Mouse (Mus musculus): ENCODE data around the gene Babam2. TPM values are rescaled to one million over a fixed set of nuclear protein-coding genes. Genes with fewer than 3 reads are reported as not detected.

Babam2 gene
- polyA plus RNA-seq, 2 experiments, result 15.3 to 21.2 TPM

DNA sequence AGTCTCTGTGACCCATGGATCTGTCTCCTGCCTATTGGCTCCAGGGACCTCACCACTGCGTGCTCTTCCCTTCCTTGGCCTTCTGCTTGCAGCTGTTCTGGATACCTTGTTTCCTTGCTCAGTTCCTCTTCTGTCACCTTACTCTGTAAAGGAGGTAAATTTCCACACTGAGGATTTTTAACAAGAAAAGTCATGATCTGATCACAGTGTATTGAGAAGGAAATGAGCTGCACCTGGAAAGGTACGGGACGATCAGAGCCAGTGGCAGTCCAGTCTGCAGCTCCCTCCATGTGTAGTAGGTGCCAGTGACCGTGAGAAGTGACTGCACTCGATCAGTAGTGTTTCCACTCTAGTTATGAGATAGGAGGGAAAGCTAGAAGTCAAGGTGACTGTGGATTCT lies 129.8 kb downstream of the Babam2 start:
- H3K9me3 ChIP-seq (ENCODE audit: control insufficient read depth, low read length), result no peaks in the 10 kb centered on the region
- WGBS (ENCODE audit: insufficient replicate concordance), result 68% methylated on average over 5 of the region's 5 CpGs
- H3K4me1 ChIP-seq (replicated peaks; ENCODE audit: control insufficient read depth in 2 of 2, insufficient read depth in 2 of 2, low read length in 1 of 2), result 0 out of 4 replicates have a peak, but pooled peaks cover 0 to 2% of the 10 kb centered on the region in 2 experiments
- DNase-seq (ENCODE audit: low read depth in 3 of 3, low spot score in 3 of 3), result no peak
- no peak for ATAC-seq (ENCODE audit: insufficient read depth)
- no peak overlapping the region for H3K4me3 ChIP-seq (ENCODE audit: insufficient read depth in 1 of 2, low read depth in 2 of 2, low read length in 2 of 2)
- no peak overlapping the region for H3K4me2 ChIP-seq (ENCODE audit: low read depth)
- no peaks in the 10 kb centered on the region for H3K27me3 ChIP-seq (ENCODE audit: control insufficient read depth, insufficient read depth, low read length)
- H3K36me3 ChIP-seq (replicated peaks; ENCODE audit: control insufficient read depth, insufficient read depth, low read depth), result no peaks in the 10 kb centered on the region
- H3K27ac ChIP-seq, result no peak overlapping the region
- TF ChIP-seq EP300 (IDR thresholded peaks at IDR 0.05; ENCODE audit: low read depth) (no peak), CTCF (IDR thresholded peaks at IDR 0.05; ENCODE audit: low read depth) (no peak)
- no peak overlapping the region for H3K9ac ChIP-seq (replicated peaks)

DNA sequence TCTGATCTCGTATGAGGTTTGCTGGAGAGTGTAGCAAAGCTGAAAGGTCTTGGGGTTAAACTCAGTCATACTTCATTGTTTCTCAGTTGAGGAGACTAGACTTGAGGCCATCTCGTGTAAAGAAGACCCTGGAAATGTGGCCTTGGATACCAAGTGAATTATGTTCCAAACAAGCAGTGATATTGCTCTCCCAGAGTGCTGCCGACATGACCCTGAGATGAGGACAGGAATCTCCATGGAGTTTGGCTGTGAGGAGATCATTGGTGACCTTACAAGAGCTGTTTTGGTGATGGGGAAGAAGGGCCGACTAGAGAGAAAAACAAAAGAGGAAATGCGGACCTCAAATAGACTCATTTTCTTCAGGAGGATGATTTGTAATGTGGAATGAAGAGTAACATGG lies 130.4 kb downstream of the Babam2 start:
- Histone ChIP-seq H3K27ac (no peak overlapping the region), H3K27me3 (ENCODE audit: control insufficient read depth, insufficient read depth, low read length) (no peaks in the 10 kb centered on the region), H3K9ac (replicated peaks) (no peak overlapping the region), H3K4me1 (replicated peaks; ENCODE audit: control insufficient read depth in 2 of 2, insufficient read depth in 2 of 2, low read length in 1 of 2) (0 out of 4 replicates have a peak, but pooled peaks cover 0 to 2% of the 10 kb centered on the region in 2 experiments), H3K4me2 (ENCODE audit: low read depth) (no peak overlapping the region), H3K9me3 (ENCODE audit: control insufficient read depth, low read length) (no peaks in the 10 kb centered on the region), H3K36me3 (replicated peaks; ENCODE audit: control insufficient read depth, insufficient read depth, low read depth) (no peaks in the 10 kb centered on the region), H3K4me3 (ENCODE audit: insufficient read depth in 1 of 2, low read depth in 2 of 2, low read length in 2 of 2) (no peak overlapping the region)
- TF ChIP-seq CTCF (IDR thresholded peaks at IDR 0.05; ENCODE audit: low read depth), result no peak
- no peak for TF ChIP-seq EP300 (IDR thresholded peaks at IDR 0.05; ENCODE audit: low read depth)
- ATAC-seq (ENCODE audit: insufficient read depth) (no peak), DNase-seq (ENCODE audit: low read depth in 3 of 3, low spot score in 3 of 3) (no peak)
- 58% methylated on average over 5 of the region's 5 CpGs for WGBS (ENCODE audit: insufficient replicate concordance)

DNA sequence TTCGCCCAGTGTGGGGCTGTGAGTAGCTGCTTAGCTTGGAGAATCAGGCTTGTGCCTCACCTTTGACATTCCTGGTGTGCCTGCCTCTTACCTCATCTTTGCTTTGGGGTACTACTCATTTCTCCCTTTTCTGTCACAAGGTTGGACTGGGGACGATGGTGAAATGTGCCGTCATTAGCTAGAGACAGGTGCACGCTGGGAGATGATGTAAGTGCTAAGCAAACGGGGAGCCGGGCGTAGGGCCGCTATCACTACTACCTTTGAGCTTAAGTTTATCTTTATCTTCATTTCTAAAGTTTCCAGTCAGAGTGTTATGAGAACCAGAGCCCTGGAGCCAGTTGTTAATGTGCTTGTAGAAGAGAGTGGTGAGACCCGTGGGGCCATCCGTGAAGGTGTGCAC lies 131.3 kb downstream of the Babam2 start:
- H3K9me3 ChIP-seq (ENCODE audit: control insufficient read depth, low read length), result no peaks in the 10 kb centered on the region
- no peak overlapping the region for H3K4me3 ChIP-seq (ENCODE audit: insufficient read depth in 1 of 2, low read depth in 2 of 2, low read length in 2 of 2)
- DNase-seq (ENCODE audit: low read depth in 3 of 3, low spot score in 3 of 3) (no peak), ATAC-seq (ENCODE audit: insufficient read depth) (no peak)
- 0 out of 4 replicates have a peak, but pooled peaks cover 0 to 2% of the 10 kb centered on the region in 2 experiments for H3K4me1 ChIP-seq (replicated peaks; ENCODE audit: control insufficient read depth in 2 of 2, insufficient read depth in 2 of 2, low read length in 1 of 2)
- no peaks in the 10 kb centered on the region for H3K27me3 ChIP-seq (ENCODE audit: control insufficient read depth, insufficient read depth, low read length)
- no peak overlapping the region for H3K27ac ChIP-seq
- H3K36me3 ChIP-seq (replicated peaks; ENCODE audit: control insufficient read depth, insufficient read depth, low read depth), result no peaks in the 10 kb centered on the region
- H3K9ac ChIP-seq (replicated peaks), result no peak overlapping the region
- no peak overlapping the region for H3K4me2 ChIP-seq (ENCODE audit: low read depth)
- TF ChIP-seq EP300 (IDR thresholded peaks at IDR 0.05; ENCODE audit: low read depth), result no peak
- TF ChIP-seq CTCF (IDR thresholded peaks at IDR 0.05; ENCODE audit: low read depth), result no peak
- 71% methylated on average over 10 of the region's 10 CpGs for WGBS (ENCODE audit: insufficient replicate concordance)

DNA sequence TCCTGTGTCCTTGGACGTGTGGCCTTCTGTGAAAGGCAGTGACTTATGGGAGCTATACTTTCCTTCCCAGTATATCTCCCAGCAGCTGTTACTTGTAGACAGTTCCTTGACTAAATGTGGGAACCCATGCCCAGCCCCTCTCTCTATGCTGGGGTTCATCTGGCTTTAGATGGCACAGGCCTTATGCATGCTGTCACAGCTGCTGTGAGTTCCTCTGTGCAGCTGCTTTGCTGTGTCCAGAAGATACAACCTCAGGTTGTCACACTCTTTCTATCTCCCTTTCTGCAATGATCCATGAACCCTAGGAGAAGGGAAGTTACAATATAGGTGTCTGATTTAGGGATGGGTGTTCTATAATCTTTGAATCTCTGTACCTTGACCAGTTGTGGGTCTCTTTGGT lies 132.1 kb downstream of the Babam2 start:
- Histone ChIP-seq H3K27ac (no peak overlapping the region), H3K4me3 (ENCODE audit: insufficient read depth in 1 of 2, low read depth in 2 of 2, low read length in 2 of 2) (no peak overlapping the region), H3K9ac (replicated peaks) (no peak overlapping the region), H3K4me2 (ENCODE audit: low read depth) (no peak overlapping the region), H3K4me1 (replicated peaks; ENCODE audit: control insufficient read depth in 2 of 2, insufficient read depth in 2 of 2, low read length in 1 of 2) (0 out of 4 replicates have a peak, but pooled peaks cover 0 to 2% of the 10 kb centered on the region in 2 experiments), H3K9me3 (ENCODE audit: control insufficient read depth, low read length) (no peaks in the 10 kb centered on the region; the same call in 1 of the 2 replicates), H3K27me3 (ENCODE audit: control insufficient read depth, insufficient read depth, low read length) (no peaks in the 10 kb centered on the region), H3K36me3 (replicated peaks; ENCODE audit: control insufficient read depth, insufficient read depth, low read depth) (no peaks in the 10 kb centered on the region)
- DNase-seq (ENCODE audit: low read depth in 3 of 3, low spot score in 3 of 3) (no peak), ATAC-seq (ENCODE audit: insufficient read depth) (no peak)
- no peak for TF ChIP-seq EP300 (IDR thresholded peaks at IDR 0.05; ENCODE audit: low read depth)
- no peak for TF ChIP-seq CTCF (IDR thresholded peaks at IDR 0.05; ENCODE audit: low read depth)
- WGBS (ENCODE audit: insufficient replicate concordance), result 23% methylated on average over 1 of the region's 1 CpGs

DNA sequence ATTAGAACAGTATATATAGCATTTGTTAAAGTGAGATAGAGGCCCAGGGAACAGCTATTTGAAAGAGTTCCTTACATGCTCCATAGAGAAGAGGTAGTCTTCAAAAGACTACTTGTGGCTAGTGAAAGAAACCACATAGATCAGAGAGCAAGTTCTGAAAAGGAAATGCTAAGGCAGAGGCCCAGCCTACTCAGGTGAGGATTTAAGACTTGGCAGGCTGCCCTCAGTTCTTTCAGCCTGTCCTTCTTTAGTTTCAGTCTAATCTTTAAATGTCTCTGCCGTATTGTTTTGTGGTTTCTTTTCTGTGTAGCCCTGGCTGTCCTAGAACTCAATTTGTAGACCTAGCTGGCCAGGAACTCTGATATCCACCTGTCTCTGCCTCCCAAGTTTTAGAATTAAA lies 134.1 kb downstream of the Babam2 start:
- Histone ChIP-seq H3K4me2 (ENCODE audit: low read depth) (no peak overlapping the region), H3K27ac (no peak overlapping the region), H3K9ac (replicated peaks) (no peak overlapping the region), H3K4me1 (replicated peaks; ENCODE audit: control insufficient read depth in 2 of 2, insufficient read depth in 2 of 2, low read length in 1 of 2) (0 out of 4 replicates have a peak, but pooled peaks cover 0 to 2% of the 10 kb centered on the region in 2 experiments), H3K4me3 (ENCODE audit: insufficient read depth in 1 of 2, low read depth in 2 of 2, low read length in 2 of 2) (no peak overlapping the region), H3K36me3 (replicated peaks; ENCODE audit: control insufficient read depth, insufficient read depth, low read depth) (no peaks in the 10 kb centered on the region), H3K27me3 (ENCODE audit: control insufficient read depth, insufficient read depth, low read length) (no peaks in the 10 kb centered on the region), H3K9me3 (ENCODE audit: control insufficient read depth, low read length) (no peaks in the 10 kb centered on the region; the same call in 1 of the 2 replicates)
- TF ChIP-seq CTCF (IDR thresholded peaks at IDR 0.05; ENCODE audit: low read depth), result no peak
- no peak for TF ChIP-seq EP300 (IDR thresholded peaks at IDR 0.05; ENCODE audit: low read depth)
- WGBS (ENCODE audit: insufficient replicate concordance), result 30% methylated on average over 1 of the region's 1 CpGs
- ATAC-seq (ENCODE audit: insufficient read depth) (no peak), DNase-seq (ENCODE audit: low read depth in 3 of 3, low spot score in 3 of 3) (no peak)
